Mouse (Mus musculus): ENCODE results near the gene Cbfa2t2. TPM values are rescaled to one million over a fixed set of nuclear protein-coding genes. Genes with fewer than 3 reads are reported as not detected.
A peak's percentile ranks its signal among the peaks of the same experiment; 100 is the strongest.

The Cbfa2t2 gene
- polyA plus RNA-seq, 1 experiment from 2014 or later = 6.0 TPM

- Histone ChIP-seq H3K9ac (replicated peaks) (no peak overlapping the region), H3K27ac (ENCODE audit: low read depth) (no peak overlapping the region), H3K4me3 (ENCODE audit: low read depth, low read length) (no peak overlapping the region), H3K27me3 (ENCODE audit: insufficient read depth, low read length) (no peaks in the 10 kb centered on the region), H3K36me3 (replicated peaks; ENCODE audit: insufficient read depth, low read length) (peaks cover 4% of the 10 kb centered on the region; the same call in 1 of the 2 replicates), H3K9me3 (ENCODE audit: low read length) (no peaks in the 10 kb centered on the region), H3K4me1 (ENCODE audit: insufficient read depth) (no peaks in the 10 kb centered on the region), H3K4me2 (ENCODE audit: low read depth, low read length) (no peak overlapping the region)
- no peak for DNase-seq
- no peak for TF ChIP-seq EP300 (IDR thresholded peaks at IDR 0.05; ENCODE audit: low read depth)
- TF ChIP-seq CTCF (IDR thresholded peaks at IDR 0.05; ENCODE audit: low read depth) = no peak
- no peak for ATAC-seq
- 73% methylated on average over 2 of the region's 2 CpGs for WGBS (ENCODE audit: insufficient replicate concordance)
Measured at GRCm38 (mm10) chr2:154499717-154500247, 63.5 kb downstream of the Cbfa2t2 start.

GRCm38 (mm10) chr2:154500758-154501157 lies 64.5 kb downstream of the Cbfa2t2 start:
- peaks cover 4% of the 10 kb centered on the region; the same call in 1 of the 2 replicates for H3K36me3 ChIP-seq (replicated peaks; ENCODE audit: insufficient read depth, low read length)
- no peak overlapping the region for H3K4me2 ChIP-seq (ENCODE audit: low read depth, low read length)
- H3K4me1 ChIP-seq (ENCODE audit: insufficient read depth) = no peaks in the 10 kb centered on the region
- no peaks in the 10 kb centered on the region for H3K9me3 ChIP-seq (ENCODE audit: low read length)
- H3K27me3 ChIP-seq (ENCODE audit: insufficient read depth, low read length) = no peaks in the 10 kb centered on the region
- WGBS (ENCODE audit: insufficient replicate concordance) = 87% methylated on average over 3 of the region's 3 CpGs
- no peak overlapping the region for H3K27ac ChIP-seq (ENCODE audit: low read depth)
- no peak overlapping the region for H3K9ac ChIP-seq (replicated peaks)
- TF ChIP-seq EP300 (IDR thresholded peaks at IDR 0.05; ENCODE audit: low read depth) = no peak
- TF ChIP-seq CTCF (IDR thresholded peaks at IDR 0.05; ENCODE audit: low read depth) = no peak
- DNase-seq (no peak), ATAC-seq (no peak)
- no peak overlapping the region for H3K4me3 ChIP-seq (ENCODE audit: low read depth, low read length)

GRCm38 (mm10) chr2:154507076-154507475 lies 70.8 kb downstream of the Cbfa2t2 start:
- Histone ChIP-seq H3K27me3 (ENCODE audit: insufficient read depth, low read length) (no peaks in the 10 kb centered on the region), H3K4me1 (ENCODE audit: insufficient read depth) (peaks cover 4% of the 10 kb centered on the region; the same call in 1 of the 2 replicates), H3K4me3 (ENCODE audit: low read depth, low read length) (no peak overlapping the region), H3K36me3 (replicated peaks; ENCODE audit: insufficient read depth, low read length) (peaks cover 10% of the 10 kb centered on the region; the same call in 1 of the 2 replicates), H3K27ac (ENCODE audit: low read depth) (no peak overlapping the region), H3K4me2 (ENCODE audit: low read depth, low read length) (no peak overlapping the region), H3K9ac (replicated peaks) (no peak overlapping the region), H3K9me3 (ENCODE audit: low read length) (no peaks in the 10 kb centered on the region)
- TF ChIP-seq CTCF (IDR thresholded peaks at IDR 0.05; ENCODE audit: low read depth) (no peak), EP300 (IDR thresholded peaks at IDR 0.05; ENCODE audit: low read depth) (no peak)
- WGBS (ENCODE audit: insufficient replicate concordance) = 68% methylated on average over 2 of the region's 2 CpGs
- DNase-seq (no peak), ATAC-seq (no peak)

- Histone ChIP-seq H3K27me3 (ENCODE audit: insufficient read depth, low read length) (no peaks in the 10 kb centered on the region), H3K4me3 (ENCODE audit: low read depth, low read length) (no peak overlapping the region), H3K9me3 (ENCODE audit: low read length) (no peaks in the 10 kb centered on the region), H3K4me1 (ENCODE audit: insufficient read depth) (peaks cover 4% of the 10 kb centered on the region; the same call in 1 of the 2 replicates), H3K36me3 (replicated peaks; ENCODE audit: insufficient read depth, low read length) (peaks cover 13% of the 10 kb centered on the region; the same call in 1 of the 2 replicates), H3K9ac (replicated peaks) (no peak overlapping the region), H3K27ac (ENCODE audit: low read depth) (no peak overlapping the region), H3K4me2 (ENCODE audit: low read depth, low read length) (no peak overlapping the region)
- 59% methylated on average over 9 of the region's 9 CpGs for WGBS (ENCODE audit: insufficient replicate concordance)
- ATAC-seq (no peak; the same call in 1 of the 2 replicates), DNase-seq (no peak)
- TF ChIP-seq EP300 (IDR thresholded peaks at IDR 0.05; ENCODE audit: low read depth) = no peak
- TF ChIP-seq CTCF (IDR thresholded peaks at IDR 0.05; ENCODE audit: low read depth) = peak; percentile 36
Measured at GRCm38 (mm10) chr2:154507566-154508283, 71.4 kb downstream of the Cbfa2t2 start.

- H3K4me1 ChIP-seq (ENCODE audit: insufficient read depth) = peaks cover 4% of the 10 kb centered on the region; the same call in 1 of the 2 replicates
- no peaks in the 10 kb centered on the region for H3K27me3 ChIP-seq (ENCODE audit: insufficient read depth, low read length)
- DNase-seq (no peak), ATAC-seq (no peak)
- WGBS (ENCODE audit: insufficient replicate concordance) = 83% methylated on average over 4 of the region's 4 CpGs
- H3K9ac ChIP-seq (replicated peaks) = no peak overlapping the region
- peaks cover 11% of the 10 kb centered on the region; the same call in 1 of the 2 replicates for H3K36me3 ChIP-seq (replicated peaks; ENCODE audit: insufficient read depth, low read length)
- H3K4me2 ChIP-seq (ENCODE audit: low read depth, low read length) = no peak overlapping the region
- TF ChIP-seq CTCF (IDR thresholded peaks at IDR 0.05; ENCODE audit: low read depth) (no peak), EP300 (IDR thresholded peaks at IDR 0.05; ENCODE audit: low read depth) (no peak)
- no peaks in the 10 kb centered on the region for H3K9me3 ChIP-seq (ENCODE audit: low read length)
- H3K27ac ChIP-seq (ENCODE audit: low read depth) = no peak overlapping the region
- no peak overlapping the region for H3K4me3 ChIP-seq (ENCODE audit: low read depth, low read length)
Measured at GRCm38 (mm10) chr2:154508450-154508849, 72.2 kb downstream of the Cbfa2t2 start.

GRCm38 (mm10) chr2:154510141-154510540 lies 73.9 kb downstream of the Cbfa2t2 start:
- no peak for ATAC-seq
- 84% methylated on average over 3 of the region's 3 CpGs for WGBS (ENCODE audit: insufficient replicate concordance)
- Histone ChIP-seq H3K36me3 (replicated peaks; ENCODE audit: insufficient read depth, low read length) (peaks cover 11% of the 10 kb centered on the region; the same call in 1 of the 2 replicates), H3K9ac (replicated peaks) (no peak overlapping the region), H3K27ac (ENCODE audit: low read depth) (no peak overlapping the region), H3K27me3 (ENCODE audit: insufficient read depth, low read length) (no peaks in the 10 kb centered on the region), H3K4me2 (ENCODE audit: low read depth, low read length) (no peak overlapping the region), H3K9me3 (ENCODE audit: low read length) (no peaks in the 10 kb centered on the region), H3K4me3 (ENCODE audit: low read depth, low read length) (no peak overlapping the region), H3K4me1 (ENCODE audit: insufficient read depth) (peaks cover 4% of the 10 kb centered on the region; the same call in 1 of the 2 replicates)
- no peak for TF ChIP-seq EP300 (IDR thresholded peaks at IDR 0.05; ENCODE audit: low read depth)
- TF ChIP-seq CTCF (IDR thresholded peaks at IDR 0.05; ENCODE audit: low read depth) = no peak
- DNase-seq = no peak

All from liver, postnatal 0 days (tissue).